Mouse (Mus musculus) spleen, adult 2 months (tissue): Measurements from ENCODE around the gene Tacc2. TPM values are rescaled to one million over a fixed set of nuclear protein-coding genes. Genes with fewer than 3 reads are reported as not detected.

Experiments
- DNase-seq, 2 experiments: peaks; one replicate each; pipeline versions ENCODE4 v3.0.0 to v3.0.0-alpha.2; 2012 to 2021; ENCODE audit warnings: low spot score in 2 of 2, low read depth in 1 of 2
- H3K27ac ChIP-seq: fragments of 200-500 bp; 2 replicates; pipeline ENCODE4 v1.5.1; 2012; ENCODE audit warnings: low read length, inconsistent platforms; ENCODE audit not compliant: insufficient read depth
- H3K27me3 ChIP-seq: fragments of 200-500 bp; 2 replicates; pipeline ENCODE4 v1.6.1; 2012; ENCODE audit warnings: mild to moderate bottlenecking, moderate library complexity, low read length, inconsistent platforms; ENCODE audit not compliant: control insufficient read depth, insufficient read depth
- H3K36me3 ChIP-seq: fragments of 200-500 bp; 2 replicates; pipeline ENCODE4 v1.6.1; 2012; ENCODE audit warnings: mild to moderate bottlenecking, low read length, inconsistent platforms; ENCODE audit not compliant: control insufficient read depth, insufficient read depth
- H3K4me1 ChIP-seq: fragments of 200-500 bp; 2 replicates; pipeline ENCODE4 v1.6.1; 2011; ENCODE audit warnings: inconsistent platforms; ENCODE audit not compliant: control insufficient read depth, insufficient read depth, insufficient read length
- H3K4me3 ChIP-seq: fragments of 200-500 bp; 2 replicates; pipeline ENCODE4 v1.5.1; 2011; ENCODE audit warnings: mild to moderate bottlenecking, inconsistent platforms; ENCODE audit not compliant: insufficient read depth, insufficient read length; ENCODE audit errors: extremely low read depth
- CTCF ChIP-seq: fragments of 200-500 bp; IDR thresholded peaks from 2 replicates; pipeline ENCODE4 v1.5.1; 2011; ENCODE audit warnings: mild to moderate bottlenecking, inconsistent platforms; ENCODE audit not compliant: insufficient read depth, insufficient read length, insufficient replicate concordance; ENCODE audit errors: extremely low read depth
- POLR2A ChIP-seq: fragments of 200-500 bp; IDR thresholded peaks from 2 replicates; pipeline ENCODE4 v1.6.1; 2011; ENCODE audit warnings: low read depth, low read length, inconsistent platforms
- WGBS: fragments of 180-500 bp; shearing (Covaris S2); methylation state at CpG from one replicate; pipeline ENCODE4 v1.1.7; 2018; 5-methylcytosine and 5-hydroxymethylcytosine counted together
- polyA plus RNA-seq: library from polyadenylated mRNA; depleted of rRNA; stranded (reverse); fragments of >200 nt; gene quantifications from 2 replicates; pipeline ENCODE4 v1.2.3, GENCODE M21; 2012

Gene Tacc2
- polyA plus RNA-seq, 1 experiment: 4.3 TPM

DNA sequence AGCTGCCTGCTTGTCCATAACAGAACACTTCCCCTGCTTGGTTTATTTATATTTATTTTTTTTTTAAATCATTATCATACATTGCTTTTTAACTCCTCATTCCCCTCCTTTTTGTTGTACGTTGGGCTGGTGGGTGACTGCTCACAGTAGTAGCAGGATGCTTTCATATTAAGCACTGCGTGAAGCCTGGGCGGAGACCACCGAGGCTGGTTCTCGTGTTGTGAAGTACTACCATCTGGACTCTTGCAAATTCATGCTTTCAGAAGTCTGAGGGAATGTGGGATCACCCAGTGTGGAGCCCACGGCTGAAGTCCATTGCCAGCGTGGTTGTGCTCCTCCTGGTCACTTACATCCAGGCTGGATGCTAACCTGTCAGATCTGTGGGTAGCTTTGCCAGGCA, 154.6 kb downstream of the Tacc2 start:
- TF ChIP-seq POLR2A: no peak
- no peak for TF ChIP-seq CTCF
- Histone ChIP-seq H3K4me1 (peaks cover 4% of the 10 kb centered on the region; the same call in 1 of the 2 replicates), H3K4me3 (no peak overlapping the region), H3K27ac (no peak overlapping the region), H3K27me3 (no peaks in the 10 kb centered on the region), H3K36me3 (no peaks in the 10 kb centered on the region)
- WGBS: 89% methylated on average over 7 of the region's 7 CpGs
- DNase-seq: no peak

- no peaks in the 10 kb centered on the region for H3K36me3 ChIP-seq
- 65% methylated on average over 6 of the region's 6 CpGs for WGBS
- H3K4me3 ChIP-seq: no peak overlapping the region
- no peaks in the 10 kb centered on the region for H3K27me3 ChIP-seq
- no peak for DNase-seq
- TF ChIP-seq CTCF (no peak), POLR2A (no peak)
- H3K4me1 ChIP-seq: no peaks in the 10 kb centered on the region
- no peak overlapping the region for H3K27ac ChIP-seq
These were observed 155.7 kb downstream of the Tacc2 start for GRCm38 (mm10) chr7:130732908-130733307.

- WGBS: 93% methylated on average over 8 of the region's 8 CpGs
- no peaks in the 10 kb centered on the region for H3K27me3 ChIP-seq
- DNase-seq: no peak
- H3K27ac ChIP-seq: no peak overlapping the region
- TF ChIP-seq CTCF: no peak
- no peak for TF ChIP-seq POLR2A
- H3K36me3 ChIP-seq: no peaks in the 10 kb centered on the region
- no peak overlapping the region for H3K4me3 ChIP-seq
- no peaks in the 10 kb centered on the region for H3K4me1 ChIP-seq
These were observed 156.2 kb downstream of the Tacc2 start for GRCm38 (mm10) chr7:130733423-130733822.

GRCm38 (mm10) chr7:130734195-130734787, 157.1 kb downstream of the Tacc2 start:
- Histone ChIP-seq H3K27ac (no peak overlapping the region), H3K4me1 (no peaks in the 10 kb centered on the region), H3K27me3 (no peaks in the 10 kb centered on the region), H3K4me3 (no peak overlapping the region), H3K36me3 (no peaks in the 10 kb centered on the region)
- TF ChIP-seq CTCF: no peak
- no peak for TF ChIP-seq POLR2A
- 95% methylated on average over 2 of the region's 2 CpGs for WGBS
- DNase-seq: no peak

DNA sequence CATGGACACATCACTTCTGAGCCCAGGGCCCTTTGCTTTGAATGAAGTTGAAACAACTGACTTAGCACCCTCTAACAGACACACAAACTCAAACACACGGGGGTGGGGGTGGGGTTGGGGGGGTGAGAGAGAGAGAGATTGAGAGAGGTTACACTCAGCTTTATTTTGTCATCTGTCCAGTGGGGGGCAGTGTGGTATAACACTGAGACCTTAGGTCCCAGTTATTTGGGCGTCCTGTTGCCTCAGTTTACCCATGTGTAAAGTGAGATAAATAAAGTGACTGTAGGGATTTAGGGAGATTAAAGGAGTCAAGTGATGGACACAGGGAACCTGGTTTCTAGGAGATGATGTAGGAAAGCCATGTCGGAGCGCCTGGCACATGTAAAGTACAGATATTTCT, 163.9 kb downstream of the Tacc2 start:
- DNase-seq: no peak
- Histone ChIP-seq H3K4me3 (no peak overlapping the region), H3K4me1 (no peaks in the 10 kb centered on the region), H3K27me3 (no peaks in the 10 kb centered on the region), H3K36me3 (no peaks in the 10 kb centered on the region), H3K27ac (no peak overlapping the region)
- TF ChIP-seq CTCF (no peak), POLR2A (no peak)
- WGBS: 87% methylated on average over 4 of the region's 4 CpGs

GRCm38 (mm10) chr7:130743239-130744025, 166.2 kb downstream of the Tacc2 start:
- Histone ChIP-seq H3K36me3 (no peaks in the 10 kb centered on the region), H3K4me3 (no peak overlapping the region), H3K4me1 (no peaks in the 10 kb centered on the region), H3K27me3 (no peaks in the 10 kb centered on the region), H3K27ac (no peak overlapping the region)
- TF ChIP-seq POLR2A (no peak), CTCF (no peak)
- DNase-seq: no peak
- WGBS: 91% methylated on average over 9 of the region's 9 CpGs

- Histone ChIP-seq H3K36me3 (no peaks in the 10 kb centered on the region), H3K27me3 (no peaks in the 10 kb centered on the region), H3K4me3 (no peak overlapping the region), H3K4me1 (no peaks in the 10 kb centered on the region), H3K27ac (no peak overlapping the region)
- DNase-seq: no peak
- 93% methylated on average over 4 of the region's 4 CpGs for WGBS
- TF ChIP-seq CTCF: no peak
- no peak for TF ChIP-seq POLR2A
These were observed 171.9 kb downstream of the Tacc2 start for GRCm38 (mm10) chr7:130749165-130749564.
